Mouse (Mus musculus) forebrain, embryonic 15.5 days (tissue): Measurements from ENCODE around the gene Reln. TPM values are rescaled to one million over a fixed set of nuclear protein-coding genes. Genes with fewer than 3 reads are reported as not detected.

Source experiments
- ATAC-seq: fragments of 200-750 bp; cut with Nextera tagmentation; replicated peaks from 2 replicates; pipeline ENCODE4 v1.8.0; 2017; ENCODE audit warnings: mild to moderate bottlenecking, moderate TSS enrichment, moderate library complexity
- H3K27ac ChIP-seq: fragments of 300-500 bp; sonication (generic); replicated peaks from 2 replicates; pipeline ENCODE4 v1.5.1; 2015; ENCODE audit warnings: mild to moderate bottlenecking, inconsistent platforms
- H3K27me3 ChIP-seq: fragments of 300-500 bp; sonication (generic); 2 replicates; pipeline ENCODE4 v1.6.1; 2015; ENCODE audit warnings: inconsistent platforms
- H3K36me3 ChIP-seq: fragments of 300-500 bp; sonication (generic); 2 replicates; pipeline ENCODE4 v1.6.1; 2015; ENCODE audit warnings: mild to moderate bottlenecking, inconsistent platforms
- H3K4me1 ChIP-seq: fragments of 300-500 bp; sonication (generic); 2 replicates; pipeline ENCODE4 v1.6.1; 2015; ENCODE audit warnings: inconsistent platforms
- H3K4me2 ChIP-seq: fragments of 300-500 bp; sonication (generic); replicated peaks from 2 replicates; pipeline ENCODE4 v1.6.1; 2015; ENCODE audit warnings: mild to moderate bottlenecking, inconsistent platforms
- H3K4me3 ChIP-seq: fragments of 300-500 bp; sonication (generic); 2 replicates; pipeline ENCODE4 v1.5.1; 2015; ENCODE audit warnings: mild to moderate bottlenecking, inconsistent platforms
- H3K9ac ChIP-seq: fragments of 300-500 bp; sonication (generic); replicated peaks from 2 replicates; pipeline ENCODE4 v1.6.1; 2015; ENCODE audit warnings: mild to moderate bottlenecking, inconsistent platforms
- H3K9me3 ChIP-seq: fragments of 300-500 bp; sonication (generic); 2 replicates; pipeline ENCODE4 v1.6.1; 2016; ENCODE audit warnings: inconsistent platforms
- WGBS: fragments of 180-500 bp; shearing (Covaris S2); methylation state at CpG from one replicate; pipeline ENCODE4 v1.1.7; 2015; ENCODE audit warnings: mixed read lengths; 5-methylcytosine and 5-hydroxymethylcytosine counted together
- polyA plus RNA-seq: library from polyadenylated mRNA; unstranded; fragments of >200 nt; fragmentation: Nextera tagmentation; extraction: Ambion mirVana; gene quantifications from 2 replicates; pipeline ENCODE4 v1.2.1, GENCODE M21; 2015

Reln gene
- polyA plus RNA-seq, 1 experiment from 2014 or later, result 46.7 TPM

GRCm38 (mm10) chr5:21900891-21901290 is 443.6 kb downstream of the Reln start:
- WGBS, result 79% methylated on average over 6 of the region's 6 CpGs
- Histone ChIP-seq H3K4me2 (no peak overlapping the region), H3K36me3 (no peaks in the 10 kb centered on the region), H3K27me3 (no peaks in the 10 kb centered on the region), H3K9me3 (no peaks in the 10 kb centered on the region), H3K4me3 (no peak overlapping the region), H3K9ac (no peak overlapping the region), H3K4me1 (no peaks in the 10 kb centered on the region), H3K27ac (no peak overlapping the region)
- no peak for ATAC-seq

GRCm38 (mm10) chr5:21898875-21899274 is 445.6 kb downstream of the Reln start:
- WGBS, result 85% methylated on average over 6 of the region's 6 CpGs
- H3K9me3 ChIP-seq, result no peaks in the 10 kb centered on the region
- no peak overlapping the region for H3K27ac ChIP-seq
- no peak for ATAC-seq
- no peak overlapping the region for H3K4me3 ChIP-seq
- H3K27me3 ChIP-seq, result no peaks in the 10 kb centered on the region
- H3K4me1 ChIP-seq, result no peaks in the 10 kb centered on the region
- no peak overlapping the region for H3K4me2 ChIP-seq
- H3K36me3 ChIP-seq, result no peaks in the 10 kb centered on the region
- no peak overlapping the region for H3K9ac ChIP-seq

DNA sequence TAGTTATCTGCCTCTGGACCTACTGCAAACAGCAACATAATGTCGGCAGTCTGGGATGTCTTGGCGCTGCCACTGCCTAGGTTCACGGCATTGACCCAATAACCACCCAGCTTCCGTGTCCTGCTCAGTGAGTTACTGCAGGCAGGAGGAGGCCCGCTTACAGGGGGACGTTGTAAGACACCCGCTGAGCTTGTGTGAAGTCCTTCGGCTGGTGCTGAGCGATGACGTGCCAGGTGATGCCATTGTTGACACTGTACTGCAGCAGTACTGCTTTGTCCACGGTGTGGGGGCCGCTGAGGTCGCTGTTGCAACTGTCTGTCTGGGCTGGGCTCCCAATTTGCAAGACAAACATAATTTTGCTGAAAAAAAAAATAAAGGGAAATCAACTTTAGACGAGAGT is 447.9 kb downstream of the Reln start:
- Histone ChIP-seq H3K27ac (no peak overlapping the region), H3K27me3 (no peaks in the 10 kb centered on the region)
- ATAC-seq, result no peak

GRCm38 (mm10) chr5:21894168-21894567 is 450.3 kb downstream of the Reln start:
- H3K27ac ChIP-seq, result no peak overlapping the region
- no peak overlapping the region for H3K9ac ChIP-seq
- no peaks in the 10 kb centered on the region for H3K36me3 ChIP-seq
- no peaks in the 10 kb centered on the region for H3K27me3 ChIP-seq
- no peak for ATAC-seq
- H3K4me3 ChIP-seq, result no peak overlapping the region
- no peaks in the 10 kb centered on the region for H3K9me3 ChIP-seq
- WGBS, result 85% methylated on average over 3 of the region's 3 CpGs
- no peaks in the 10 kb centered on the region for H3K4me1 ChIP-seq
- H3K4me2 ChIP-seq, result no peak overlapping the region

More for the DNA sequence above, 447.9 kb downstream of the Reln start:
- no peaks in the 10 kb centered on the region for H3K4me1 ChIP-seq
- H3K4me2 ChIP-seq, result no peak overlapping the region
- no peak overlapping the region for H3K4me3 ChIP-seq
- 79% methylated on average over 14 of the region's 14 CpGs for WGBS
- H3K9me3 ChIP-seq, result no peaks in the 10 kb centered on the region
- H3K36me3 ChIP-seq, result no peaks in the 10 kb centered on the region
- H3K9ac ChIP-seq, result no peak overlapping the region

- Histone ChIP-seq H3K27ac (no peak overlapping the region), H3K36me3 (no peaks in the 10 kb centered on the region), H3K4me2 (peak overlapping the region; percentile 58), H3K4me3 (no peak overlapping the region), H3K4me1 (peaks cover 10% of the 10 kb centered on the region), H3K27me3 (no peaks in the 10 kb centered on the region), H3K9me3 (no peaks in the 10 kb centered on the region), H3K9ac (no peak overlapping the region)
- ATAC-seq, result peak; percentile 51
- 55% methylated on average over 8 of the region's 8 CpGs for WGBS
Measured at GRCm38 (mm10) chr5:21866750-21867149, 477.8 kb downstream of the Reln start.

DNA sequence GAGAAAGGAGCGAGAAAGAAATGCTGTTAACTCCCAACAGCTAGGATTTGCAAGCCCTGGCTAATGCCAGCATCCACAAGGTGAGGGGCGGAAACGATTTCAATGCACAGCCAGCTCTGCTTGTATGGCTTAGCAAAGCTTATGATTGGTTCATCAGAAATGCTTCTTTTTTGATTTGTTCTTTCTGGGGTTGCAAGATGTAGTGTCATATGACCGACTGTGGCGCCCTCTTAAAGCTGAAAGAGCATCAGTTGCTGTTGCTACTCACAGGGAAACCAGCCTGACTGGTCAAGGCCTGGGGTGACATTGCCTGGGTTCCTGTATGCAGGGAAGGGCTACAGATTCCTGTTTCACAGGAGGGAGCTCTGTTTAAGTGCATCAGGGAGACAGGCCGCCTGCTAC is 478.2 kb downstream of the Reln start:
- 5% methylated on average over 6 of the region's 6 CpGs for WGBS
- peak; percentile 95 for ATAC-seq
- no peak overlapping the region; the same call in 1 of the 2 replicates for H3K27ac ChIP-seq

DNA sequence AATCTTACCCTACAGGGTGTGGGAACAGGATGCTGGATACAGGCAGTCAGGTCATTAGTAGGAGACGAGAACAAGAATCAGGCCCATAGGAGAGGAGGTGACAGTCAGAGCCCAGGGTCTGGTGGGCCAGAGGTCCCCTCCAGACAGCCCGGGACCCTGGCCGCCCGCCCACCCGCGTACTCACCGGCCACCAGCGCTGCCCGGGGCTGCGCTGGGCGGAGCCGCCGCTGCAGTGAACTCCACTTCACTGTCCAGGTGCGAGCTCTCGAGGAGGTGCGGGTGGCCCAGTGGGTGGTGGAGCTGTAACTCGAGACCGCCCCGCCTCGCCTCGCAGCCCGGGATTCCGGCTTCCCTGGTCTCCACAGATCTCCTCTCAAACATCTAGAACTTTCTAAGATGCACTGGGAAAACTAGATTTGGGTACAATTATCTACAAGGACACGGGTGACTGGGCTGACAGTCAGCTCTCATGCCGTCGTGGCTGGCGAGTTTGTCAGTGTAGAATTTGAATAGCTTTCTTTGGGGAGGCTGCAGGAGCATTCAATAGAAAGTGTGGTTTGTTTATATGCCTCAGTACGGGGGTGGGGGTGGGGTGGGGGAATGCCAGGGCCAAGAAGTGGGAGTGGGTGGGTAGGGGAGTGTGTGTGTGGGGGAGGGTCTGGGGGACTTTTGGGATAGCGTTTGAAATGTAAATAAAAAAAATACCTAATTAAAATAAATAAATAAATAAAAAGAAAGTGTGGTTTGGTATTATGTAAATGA is 479.0 kb downstream of the Reln start, which contains the start of gene Slc26a5:
TSS of gene Slc26a5 (minus strand) at position 259 of the 762 bp plus-strand sequence.
- Histone ChIP-seq H3K27ac (no peak within 1 kb of the TSS; the same call in 1 of the 2 replicates), H3K9me3 (no peaks in the 10 kb centered on the region)
- under 1% methylated on average over 29 of the region's 29 CpGs for WGBS

More for the DNA sequence above, 478.2 kb downstream of the Reln start:
- Histone ChIP-seq H3K27me3 (no peaks in the 10 kb centered on the region), H3K4me2 (peak overlapping the region; percentile 58), H3K9ac (no peak overlapping the region), H3K36me3 (no peaks in the 10 kb centered on the region), H3K4me3 (peak overlapping the region; percentile 42), H3K4me1 (peaks cover 10% of the 10 kb centered on the region), H3K9me3 (no peaks in the 10 kb centered on the region)

GRCm38 (mm10) chr5:21858653-21859052 is 485.8 kb downstream of the Reln start:
- Histone ChIP-seq H3K36me3 (no peaks in the 10 kb centered on the region), H3K4me2 (no peak overlapping the region), H3K27me3 (no peaks in the 10 kb centered on the region), H3K27ac (no peak overlapping the region), H3K9me3 (no peaks in the 10 kb centered on the region), H3K9ac (no peak overlapping the region), H3K4me3 (no peak overlapping the region), H3K4me1 (no peaks in the 10 kb centered on the region)
- no peak for ATAC-seq
- 90% methylated on average over 7 of the region's 7 CpGs for WGBS

More for the DNA sequence above, 479.0 kb downstream of the Reln start, which contains the start of gene Slc26a5:
- peak; percentile 57 for ATAC-seq
- Histone ChIP-seq H3K4me3 (peak within 1 kb of the TSS; percentile 42), H3K4me2 (peak within 1 kb of the TSS; percentile 58), H3K36me3 (no peaks in the 10 kb centered on the region), H3K9ac (no peak within 1 kb of the TSS), H3K27me3 (no peaks in the 10 kb centered on the region), H3K4me1 (peaks cover 10% of the 10 kb centered on the region)

- Histone ChIP-seq H3K27ac (no peak overlapping the region), H3K4me1 (no peaks in the 10 kb centered on the region; the same call in 1 of the 2 replicates), H3K9ac (no peak overlapping the region), H3K9me3 (no peaks in the 10 kb centered on the region), H3K27me3 (no peaks in the 10 kb centered on the region), H3K4me3 (no peak overlapping the region), H3K36me3 (no peaks in the 10 kb centered on the region), H3K4me2 (no peak overlapping the region)
- no peak for ATAC-seq
- 31% methylated on average over 10 of the region's 10 CpGs for WGBS
Measured at GRCm38 (mm10) chr5:21851679-21852340, 492.7 kb downstream of the Reln start.

DNA sequence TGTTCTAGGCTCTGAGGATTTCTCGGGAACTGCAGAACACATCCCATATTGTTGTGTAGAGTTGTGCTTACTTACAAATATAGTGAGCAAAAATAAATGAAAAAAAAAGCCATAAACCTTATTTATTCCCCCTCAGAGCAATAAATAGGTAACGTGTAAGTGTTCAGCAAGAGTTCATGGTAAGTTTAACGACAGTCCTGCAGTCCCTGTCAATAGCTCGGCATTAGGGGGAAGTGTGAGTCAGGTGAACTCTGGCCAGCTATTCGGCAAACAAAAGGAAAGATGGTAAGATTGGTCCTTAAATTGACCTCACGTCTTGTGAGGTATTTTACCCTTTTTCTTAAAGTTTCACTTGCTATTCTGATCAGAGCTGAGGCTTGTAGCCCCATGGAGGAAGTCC is 497.1 kb downstream of the Reln start:
- H3K4me3 ChIP-seq, result no peak overlapping the region
- no peak for ATAC-seq
- H3K27me3 ChIP-seq, result no peaks in the 10 kb centered on the region
- WGBS, result 78% methylated on average over 6 of the region's 6 CpGs
- no peaks in the 10 kb centered on the region for H3K9me3 ChIP-seq
- no peaks in the 10 kb centered on the region for H3K36me3 ChIP-seq
- H3K27ac ChIP-seq, result no peak overlapping the region
- no peaks in the 10 kb centered on the region; the same call in 1 of the 2 replicates for H3K4me1 ChIP-seq
- no peak overlapping the region for H3K9ac ChIP-seq
- H3K4me2 ChIP-seq, result no peak overlapping the region

GRCm38 (mm10) chr5:21846616-21847290 is 497.7 kb downstream of the Reln start:
- no peaks in the 10 kb centered on the region for H3K27me3 ChIP-seq
- no peak overlapping the region for H3K4me2 ChIP-seq
- H3K27ac ChIP-seq, result no peak overlapping the region
- H3K4me1 ChIP-seq, result no peaks in the 10 kb centered on the region; the same call in 1 of the 2 replicates
- 87% methylated on average over 20 of the region's 20 CpGs for WGBS
- no peak overlapping the region for H3K4me3 ChIP-seq
- H3K9me3 ChIP-seq, result no peaks in the 10 kb centered on the region
- no peak overlapping the region for H3K9ac ChIP-seq
- no peaks in the 10 kb centered on the region for H3K36me3 ChIP-seq
- no peak for ATAC-seq

DNA sequence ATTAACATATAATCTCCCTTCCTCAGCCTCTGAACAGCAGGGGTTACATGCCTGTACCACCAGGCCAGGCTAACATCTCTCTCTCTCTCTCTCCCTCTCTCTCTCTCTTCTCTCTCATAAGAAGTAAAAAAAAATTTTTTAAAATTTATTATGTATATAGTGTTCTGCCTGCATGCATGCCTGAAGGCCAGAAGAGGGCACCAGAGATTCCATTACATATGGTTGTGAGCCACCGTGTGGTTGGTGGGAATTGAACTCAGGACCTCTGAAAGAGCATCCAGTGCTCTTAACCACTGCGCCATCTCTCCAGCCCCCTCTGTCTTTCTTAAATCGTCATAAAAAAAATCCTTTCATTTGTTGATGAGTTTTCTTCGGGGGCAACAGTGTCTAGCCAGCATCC is 499.8 kb downstream of the Reln start:
- Histone ChIP-seq H3K4me1 (no peaks in the 10 kb centered on the region), H3K4me2 (no peak overlapping the region), H3K27ac (no peak overlapping the region), H3K9ac (no peak overlapping the region), H3K36me3 (no peaks in the 10 kb centered on the region), H3K9me3 (no peaks in the 10 kb centered on the region), H3K4me3 (no peak overlapping the region), H3K27me3 (no peaks in the 10 kb centered on the region)
- ATAC-seq, result no peak
- 72% methylated on average over 4 of the region's 4 CpGs for WGBS
